Mouse (Mus musculus) hindbrain, embryonic 14.5 days (tissue): ENCODE data around the gene Prss37. TPM values are rescaled to one million over a fixed set of nuclear protein-coding genes. Genes with fewer than 3 reads are reported as not detected.
A peak's percentile ranks its signal among the peaks of the same experiment; 100 is the strongest.

Experiments
- ATAC-seq: fragments of 200-750 bp; cut with Nextera tagmentation; 2 replicates; pipeline ENCODE4 v1.8.0; 2017; ENCODE audit warnings: moderate number of reproducible peaks, mild to moderate bottlenecking, moderate TSS enrichment, moderate library complexity; ENCODE audit not compliant: low FRiP score
- DNase-seq: peaks from one replicate; pipeline ENCODE4 v3.0.0-alpha.2; 2015; ENCODE audit warnings: low spot score
- H3K27ac ChIP-seq: fragments of 300-500 bp; sonication (generic); 2 replicates; pipeline ENCODE4 v1.5.1; 2014; ENCODE audit warnings: mild to moderate bottlenecking, moderate library complexity
- H3K27me3 ChIP-seq: fragments of 300-500 bp; sonication (generic); 2 replicates; pipeline ENCODE4 v1.6.1; 2014; ENCODE audit warnings: mild to moderate bottlenecking, low read length, mixed read lengths; ENCODE audit not compliant: control insufficient read depth, insufficient read depth
- H3K36me3 ChIP-seq: fragments of 300-500 bp; sonication (generic); replicated peaks from 2 replicates; pipeline ENCODE4 v1.6.1; 2014; ENCODE audit not compliant: control insufficient read depth, insufficient read depth
- H3K4me1 ChIP-seq: fragments of 300-500 bp; sonication (generic); replicated peaks from 2 replicates; pipeline ENCODE4 v1.6.1; 2014; ENCODE audit warnings: antibody characterized with exemption, low read length, mixed read lengths; ENCODE audit not compliant: control insufficient read depth, insufficient read depth
- H3K4me2 ChIP-seq: fragments of 300-500 bp; sonication (generic); replicated peaks from 2 replicates; pipeline ENCODE4 v1.6.1; 2014; ENCODE audit warnings: mild to moderate bottlenecking, moderate library complexity
- H3K4me3 ChIP-seq: fragments of 300-500 bp; sonication (generic); replicated peaks from 2 replicates; pipeline ENCODE4 v1.5.1; 2014; ENCODE audit warnings: mild to moderate bottlenecking, low read length
- H3K9ac ChIP-seq: fragments of 300-500 bp; sonication (generic); 2 replicates; pipeline ENCODE4 v1.6.1; 2014
- H3K9me3 ChIP-seq: fragments of 300-500 bp; sonication (generic); 2 replicates; pipeline ENCODE4 v1.6.1; 2016; ENCODE audit warnings: low read length; ENCODE audit not compliant: control insufficient read depth
- WGBS: fragments of 180-500 bp; shearing (Covaris S2); extraction: QIAGEN DNeasy Blood & Tissue Kit; methylation state at CpG from one replicate; pipeline ENCODE4 v1.1.7; 2014; 5-methylcytosine and 5-hydroxymethylcytosine counted together
- polyA plus RNA-seq: library from polyadenylated mRNA; unstranded; fragments of >200 nt; fragmentation: Nextera tagmentation; extraction: Ambion mirVana; gene quantifications from 2 replicates; pipeline ENCODE4 v1.2.1, GENCODE M21; 2014

Gene Prss37
- polyA plus RNA-seq, result not detected in 2 replicates

DNA sequence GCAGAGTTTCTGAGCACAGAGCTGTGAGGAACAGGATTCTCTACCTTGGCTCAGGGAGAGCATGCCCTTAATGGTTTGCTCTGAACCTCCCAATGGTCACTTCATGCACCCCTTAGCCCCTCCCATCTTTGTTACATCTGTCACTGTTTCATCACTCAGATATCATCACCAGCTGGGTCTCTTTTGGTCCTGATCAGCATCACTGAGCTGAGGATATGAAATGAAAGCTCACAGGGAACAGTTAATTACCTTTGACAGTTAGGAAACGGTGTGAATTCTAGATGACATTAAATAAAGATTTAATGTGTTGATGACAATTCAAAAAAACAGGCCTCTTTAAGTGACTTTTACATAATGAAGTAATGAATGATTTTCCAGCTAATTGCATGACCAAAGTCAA is at the start of gene Prss37:
Gene Prss37, minus strand, starts transcription at position 101 of the 400 bp plus-strand sequence.
- Histone ChIP-seq H3K4me3 (no peak within 1 kb of the TSS), H3K9me3 (no peaks in the 10 kb centered on the region), H3K27me3 (no peaks in the 10 kb centered on the region), H3K4me2 (no peak within 1 kb of the TSS), H3K4me1 (no peaks in the 10 kb centered on the region), H3K27ac (no peak within 1 kb of the TSS), H3K36me3 (no peaks in the 10 kb centered on the region), H3K9ac (no peak within 1 kb of the TSS)
- ATAC-seq, result no peak
- DNase-seq, result no peak
- WGBS, result 60% methylated on average over 1 of the region's 1 CpGs

DNA sequence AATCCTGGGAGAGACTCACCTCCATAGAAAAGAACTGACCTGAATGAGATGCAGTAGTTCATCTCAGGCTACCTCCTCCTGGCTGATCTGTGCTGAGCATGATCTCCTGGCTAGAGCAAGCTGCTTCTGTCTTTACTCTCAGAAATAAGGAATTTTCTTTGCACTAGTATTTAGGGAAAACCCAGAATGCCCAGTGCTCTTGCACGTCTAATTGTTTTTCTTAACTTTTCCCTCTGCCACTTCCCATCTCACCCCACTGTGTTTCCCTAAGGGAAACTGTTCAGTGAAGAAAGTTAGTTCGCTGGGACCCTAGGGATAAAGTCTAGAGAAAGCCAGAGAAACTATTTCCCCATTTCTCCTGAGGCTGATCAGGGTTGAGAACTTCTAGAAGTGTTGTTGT is 35.6 kb upstream of the Prss37 start, which contains the start of gene Olfr461:
Gene Olfr461, minus strand, starts transcription at position 101 of the 400 bp plus-strand sequence.
- H3K27me3 ChIP-seq, result no peaks in the 10 kb centered on the region
- H3K9me3 ChIP-seq, result no peaks in the 10 kb centered on the region
- H3K9ac ChIP-seq, result no peak within 1 kb of the TSS
- H3K36me3 ChIP-seq, result no peaks in the 10 kb centered on the region
- H3K4me3 ChIP-seq, result no peak within 1 kb of the TSS
- no peak within 1 kb of the TSS for H3K4me2 ChIP-seq
- ATAC-seq (no peak), DNase-seq (no peak)
- no peaks in the 10 kb centered on the region for H3K4me1 ChIP-seq
- 90% methylated on average over 2 of the region's 2 CpGs for WGBS
- H3K27ac ChIP-seq, result no peak within 1 kb of the TSS

- Histone ChIP-seq H3K9ac (no peak overlapping the region), H3K9me3 (no peaks in the 10 kb centered on the region), H3K36me3 (no peaks in the 10 kb centered on the region), H3K4me2 (no peak overlapping the region), H3K27ac (no peak overlapping the region), H3K4me3 (no peak overlapping the region), H3K27me3 (no peaks in the 10 kb centered on the region), H3K4me1 (no peaks in the 10 kb centered on the region)
- ATAC-seq (no peak), DNase-seq (no peak)
- WGBS, result 78% methylated on average over 10 of the region's 10 CpGs
Measured at GRCm38 (mm10) chr6:40544690-40545089, 25.4 kb upstream of the Prss37 start.

GRCm38 (mm10) chr6:40493229-40493628 is 26.1 kb downstream of the Prss37 start, which contains the start of gene Tas2r108:
Gene Tas2r108, plus strand, starts transcription at chr6:40493529.
- no peak for DNase-seq
- no peaks in the 10 kb centered on the region for H3K4me1 ChIP-seq
- no peak within 1 kb of the TSS for H3K4me2 ChIP-seq
- no peaks in the 10 kb centered on the region for H3K27me3 ChIP-seq
- 90% methylated on average over 3 of the region's 3 CpGs for WGBS
- H3K36me3 ChIP-seq, result no peaks in the 10 kb centered on the region
- H3K9me3 ChIP-seq, result no peaks in the 10 kb centered on the region
- no peak within 1 kb of the TSS for H3K27ac ChIP-seq
- H3K9ac ChIP-seq, result no peak within 1 kb of the TSS
- no peak within 1 kb of the TSS for H3K4me3 ChIP-seq
- no peak for ATAC-seq

DNA sequence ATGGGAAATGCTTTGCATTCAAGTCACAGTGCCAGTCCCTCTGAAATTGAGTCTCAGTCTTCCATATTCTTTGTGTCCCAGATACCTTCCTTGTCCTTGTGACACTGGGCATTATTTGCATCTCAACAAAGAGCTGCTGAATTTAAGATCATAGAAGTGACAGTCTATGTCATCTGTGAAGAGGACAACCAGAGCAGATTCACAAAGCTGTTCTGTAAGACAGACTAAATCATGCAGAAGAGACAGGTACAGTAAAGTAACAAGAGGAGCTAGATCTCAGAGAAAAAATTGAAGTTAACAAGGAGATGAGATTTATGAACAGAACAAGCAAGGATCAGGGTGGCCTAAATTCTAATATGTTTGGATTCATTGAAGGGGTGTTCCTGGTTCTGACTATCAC is 28.4 kb downstream of the Prss37 start, which contains the start of gene Tas2r137:
Gene Tas2r137, plus strand, starts transcription at position 301 of the 400 bp plus-strand sequence.
- H3K27ac ChIP-seq, result no peak within 1 kb of the TSS
- ATAC-seq (no peak), DNase-seq (no peak)
- no peaks in the 10 kb centered on the region for H3K9me3 ChIP-seq
- H3K4me2 ChIP-seq, result no peak within 1 kb of the TSS
- no peaks in the 10 kb centered on the region for H3K4me1 ChIP-seq
- H3K4me3 ChIP-seq, result no peak within 1 kb of the TSS
- H3K9ac ChIP-seq, result no peak within 1 kb of the TSS
- H3K36me3 ChIP-seq, result peaks cover 1% of the 10 kb centered on the region
- no peaks in the 10 kb centered on the region for H3K27me3 ChIP-seq

- DNase-seq, result no peak
- peaks cover 77% of the 10 kb centered on the region for H3K36me3 ChIP-seq
- no peak overlapping the region for H3K9ac ChIP-seq
- no peaks in the 10 kb centered on the region for H3K27me3 ChIP-seq
- H3K4me3 ChIP-seq, result no peak overlapping the region
- no peak for ATAC-seq
- 92% methylated on average over 5 of the region's 5 CpGs for WGBS
- H3K4me1 ChIP-seq, result no peaks in the 10 kb centered on the region
- no peaks in the 10 kb centered on the region for H3K9me3 ChIP-seq
- no peak overlapping the region for H3K27ac ChIP-seq
- H3K4me2 ChIP-seq, result no peak overlapping the region
Measured at GRCm38 (mm10) chr6:40482318-40482717, 37.0 kb downstream of the Prss37 start.

DNA sequence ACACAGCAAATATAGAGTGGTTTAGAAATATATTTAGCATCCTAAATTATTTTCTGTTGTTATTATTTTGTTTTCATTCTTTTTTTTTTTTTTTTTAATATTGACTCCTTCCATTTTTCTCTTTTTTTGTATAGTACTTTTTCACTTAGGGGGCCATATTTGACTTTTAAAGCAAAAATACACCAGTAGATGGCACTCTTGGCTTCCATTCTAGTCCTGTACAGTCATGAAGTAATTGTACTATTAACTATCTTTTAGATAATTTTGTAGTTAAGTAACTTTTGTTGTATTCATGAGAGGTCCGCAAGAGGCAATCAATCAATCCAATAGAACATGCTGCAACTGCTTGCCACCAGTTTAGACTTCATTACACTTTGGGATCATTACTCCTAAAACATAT is 39.6 kb downstream of the Prss37 start:
- ATAC-seq (no peak), DNase-seq (peak; percentile 58)
- no peak overlapping the region for H3K27ac ChIP-seq
- no peaks in the 10 kb centered on the region for H3K4me1 ChIP-seq
- H3K9me3 ChIP-seq, result no peaks in the 10 kb centered on the region
- no peak overlapping the region for H3K9ac ChIP-seq
- peaks cover 89% of the 10 kb centered on the region for H3K36me3 ChIP-seq
- H3K4me2 ChIP-seq, result no peak overlapping the region
- no peaks in the 10 kb centered on the region for H3K27me3 ChIP-seq
- no peak overlapping the region for H3K4me3 ChIP-seq
- 88% methylated on average over 1 of the region's 1 CpGs for WGBS

DNA sequence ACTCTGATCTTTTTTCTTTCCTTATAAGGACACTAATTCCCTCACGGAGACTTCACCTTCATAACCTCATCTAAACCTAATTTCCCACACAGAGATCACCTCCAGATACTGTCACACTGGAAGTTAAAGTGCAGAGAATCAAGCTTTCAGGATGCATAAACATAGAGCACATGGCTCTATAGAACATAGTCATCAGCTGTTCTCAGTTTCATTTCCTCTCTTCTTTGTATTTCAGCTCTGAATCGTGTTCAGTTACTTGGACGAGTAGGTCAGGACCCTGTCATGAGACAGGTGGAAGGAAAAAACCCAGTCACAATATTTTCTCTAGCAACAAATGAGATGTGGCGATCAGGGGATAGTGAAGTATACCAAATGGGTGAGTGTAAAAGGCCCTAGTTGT is 43.2 kb downstream of the Prss37 start:
- Histone ChIP-seq H3K4me1 (peaks cover 10% of the 10 kb centered on the region), H3K4me2 (no peak overlapping the region), H3K36me3 (peaks cover 70% of the 10 kb centered on the region), H3K9ac (no peak overlapping the region), H3K27me3 (no peaks in the 10 kb centered on the region), H3K4me3 (no peak overlapping the region), H3K9me3 (no peaks in the 10 kb centered on the region), H3K27ac (no peak overlapping the region)
- 91% methylated on average over 4 of the region's 4 CpGs for WGBS
- DNase-seq (no peak), ATAC-seq (no peak)

DNA sequence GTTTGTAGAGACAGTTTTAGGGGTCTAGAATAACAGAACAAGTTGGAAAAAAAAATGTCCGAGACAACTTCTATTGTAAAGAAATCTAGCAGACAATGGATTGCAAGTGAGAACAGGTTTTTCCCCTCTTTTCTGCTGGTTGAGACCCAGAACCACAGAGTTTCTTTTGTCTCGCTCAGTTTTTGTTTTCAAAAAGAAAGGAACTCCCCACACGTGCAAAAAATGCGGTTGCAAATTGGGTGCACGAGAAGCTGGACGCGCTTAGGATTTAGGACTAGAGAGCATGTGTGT is 47.6 kb downstream of the Prss37 start:
- no peaks in the 10 kb centered on the region for H3K27me3 ChIP-seq
- ATAC-seq (peak; percentile 12; the same call in 1 of the 2 replicates), DNase-seq (no peak)
- peak overlapping the region; percentile 72 for H3K4me3 ChIP-seq
- peaks cover 10% of the 10 kb centered on the region for H3K4me1 ChIP-seq
- H3K9me3 ChIP-seq, result no peaks in the 10 kb centered on the region
- 0% methylated on average over 7 of the region's 7 CpGs for WGBS
- peak overlapping the region; percentile 74 for H3K4me2 ChIP-seq
- peak overlapping the region; percentile 96 for H3K27ac ChIP-seq
- peaks cover 35% of the 10 kb centered on the region for H3K36me3 ChIP-seq
- peak overlapping the region; percentile 86 for H3K9ac ChIP-seq
